Mouse (Mus musculus): ENCODE measurements around the gene Shq1. TPM values are rescaled to one million over a fixed set of nuclear protein-coding genes. Genes with fewer than 3 reads are reported as not detected.

The Shq1 gene
- total RNA-seq, 2 experiments from 2014 or later, result 7.0 to 17.4 TPM

- ATAC-seq (replicated peaks; ENCODE audit: poor library complexity), result no peak
Measured at GRCm38 (mm10) chr6:100537987-100538386, 133.0 kb downstream of the Shq1 start.

- ATAC-seq (replicated peaks; ENCODE audit: poor library complexity), result no peak
Measured at GRCm38 (mm10) chr6:100537042-100537441, 133.9 kb downstream of the Shq1 start.

- no peak for ATAC-seq (replicated peaks; ENCODE audit: poor library complexity)
Measured at GRCm38 (mm10) chr6:100533364-100533763, 137.6 kb downstream of the Shq1 start.

- no peak for ATAC-seq (replicated peaks; ENCODE audit: poor library complexity)
Measured at GRCm38 (mm10) chr6:100532326-100532725, 138.6 kb downstream of the Shq1 start.

GRCm38 (mm10) chr6:100529673-100530072 lies 141.3 kb downstream of the Shq1 start:
- ATAC-seq (replicated peaks; ENCODE audit: poor library complexity), result no peak

GRCm38 (mm10) chr6:100528556-100528955 lies 142.4 kb downstream of the Shq1 start:
- no peak for ATAC-seq (replicated peaks; ENCODE audit: poor library complexity)

GRCm38 (mm10) chr6:100527972-100528371 lies 143.0 kb downstream of the Shq1 start:
- peak; percentile 56; the same call in 1 of the 2 replicates for ATAC-seq (replicated peaks; ENCODE audit: poor library complexity)

- ATAC-seq (replicated peaks; ENCODE audit: poor library complexity), result no peak
Measured at GRCm38 (mm10) chr6:100527161-100527560, 143.8 kb downstream of the Shq1 start.

- ATAC-seq (replicated peaks; ENCODE audit: poor library complexity), result peak; percentile 40; the same call in 1 of the 2 replicates
Measured at GRCm38 (mm10) chr6:100526066-100526465, 144.9 kb downstream of the Shq1 start.

GRCm38 (mm10) chr6:100525496-100525895 lies 145.5 kb downstream of the Shq1 start:
- ATAC-seq (replicated peaks; ENCODE audit: poor library complexity), result no peak

GRCm38 (mm10) chr6:100522495-100522894 lies 148.5 kb downstream of the Shq1 start:
- ATAC-seq (replicated peaks; ENCODE audit: poor library complexity), result no peak

GRCm38 (mm10) chr6:100521615-100522398 lies 149.2 kb downstream of the Shq1 start:
- peak; percentile 55 for ATAC-seq (replicated peaks; ENCODE audit: poor library complexity)

GRCm38 (mm10) chr6:100520558-100521099 lies 150.3 kb downstream of the Shq1 start:
- ATAC-seq (replicated peaks; ENCODE audit: poor library complexity), result no peak

- 0 out of 2 replicates have a peak, but pooled peaks have one; percentile 13 for ATAC-seq (replicated peaks; ENCODE audit: poor library complexity)
Measured at GRCm38 (mm10) chr6:100519837-100520236, 151.1 kb downstream of the Shq1 start.

Other genes starting within 250 kb of the Shq1 start
- not detected in 2 replicates for gene Gxylt2, start 33.6 kb upstream of the Shq1 start, total RNA-seq (2015)
- not detected in 2 replicates for gene Gxylt2, start 33.6 kb upstream of the Shq1 start, total RNA-seq (2017)
- gene Ppp4r2, start 162.5 kb upstream of the Shq1 start, total RNA-seq (2015), result 48.8 and 48.9 TPM in 2 replicates
- gene Ppp4r2, start 162.5 kb upstream of the Shq1 start, total RNA-seq (2017), result 62.6 and 92.3 TPM in 2 replicates